Mouse (Mus musculus) small intestine, adult 2 months (tissue): ENCODE data around the gene Apol8.

ENCODE experiments used
- CTCF ChIP-seq: fragments of 200-500 bp; IDR thresholded peaks from 2 replicates; pipeline ENCODE4 v1.5.1; 2012; ENCODE audit warnings: low read depth, mild to moderate bottlenecking, control low read depth, inconsistent platforms, low read length, moderate library complexity, mixed read lengths; ENCODE audit not compliant: insufficient replicate concordance, insufficient read length; ENCODE audit errors: extremely low read depth
- POLR2A ChIP-seq: fragments of 200-500 bp; IDR thresholded peaks from 2 replicates; pipeline ENCODE4 v1.6.1; 2012; ENCODE audit warnings: low read depth, mild to moderate bottlenecking, control low read depth, inconsistent platforms, low read length, moderate library complexity

GRCm38 (mm10) chr15:77744632-77745031 lies 12.2 kb downstream of the Apol8 start:
- no peak for TF ChIP-seq CTCF
- no peak for TF ChIP-seq POLR2A
